Mouse (Mus musculus): ENCODE results near the gene Cdc42se2. TPM values are rescaled to one million over a fixed set of nuclear protein-coding genes. Genes with fewer than 3 reads are reported as not detected.

Cdc42se2 gene
- polyA plus RNA-seq, 1 experiment from 2014 or later = 72.1 TPM

DNA sequence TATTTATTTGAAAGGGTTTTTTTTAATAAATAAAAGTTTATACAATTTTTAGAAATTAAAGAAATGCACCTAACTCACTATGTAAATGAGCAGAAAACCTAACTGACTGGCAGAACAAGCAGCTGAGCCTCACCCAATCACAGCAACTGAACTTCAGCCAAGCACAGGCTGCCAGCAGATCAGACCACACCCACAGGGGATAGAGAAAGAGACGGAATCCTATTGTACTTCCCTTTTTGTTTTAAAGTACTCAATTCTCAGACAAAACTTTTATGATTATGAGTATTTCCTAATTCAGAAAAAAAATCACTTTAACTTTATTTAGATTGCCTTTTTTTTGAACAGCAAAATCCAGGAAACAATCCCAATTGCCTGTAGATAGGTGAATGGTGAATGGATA is 29.5 kb downstream of the Cdc42se2 start:
- Histone ChIP-seq H3K9ac (ENCODE audit: low read depth, low read length) (no peak overlapping the region), H3K4me3 (ENCODE audit: low read depth, low read length) (no peak overlapping the region), H3K27me3 (replicated peaks; ENCODE audit: control insufficient read depth, insufficient read depth, low read length) (no peaks in the 10 kb centered on the region), H3K4me1 (ENCODE audit: control insufficient read depth, insufficient read depth, low read length) (0 out of 2 replicates have a peak, but pooled peaks cover 3% of the 10 kb centered on the region), H3K4me2 (ENCODE audit: low read depth, low read length) (no peak overlapping the region), H3K27ac (replicated peaks; ENCODE audit: low read depth, low read length) (no peak overlapping the region), H3K9me3 (ENCODE audit: control insufficient read depth, low read length) (no peaks in the 10 kb centered on the region), H3K36me3 (ENCODE audit: control insufficient read depth, insufficient read depth, low read length) (peaks cover 17% of the 10 kb centered on the region)
- 43% methylated on average over 1 of the region's 1 CpGs for WGBS
- DNase-seq (ENCODE audit: low spot score) (peak; percentile 53), ATAC-seq (ENCODE audit: low read depth) (no peak)

DNA sequence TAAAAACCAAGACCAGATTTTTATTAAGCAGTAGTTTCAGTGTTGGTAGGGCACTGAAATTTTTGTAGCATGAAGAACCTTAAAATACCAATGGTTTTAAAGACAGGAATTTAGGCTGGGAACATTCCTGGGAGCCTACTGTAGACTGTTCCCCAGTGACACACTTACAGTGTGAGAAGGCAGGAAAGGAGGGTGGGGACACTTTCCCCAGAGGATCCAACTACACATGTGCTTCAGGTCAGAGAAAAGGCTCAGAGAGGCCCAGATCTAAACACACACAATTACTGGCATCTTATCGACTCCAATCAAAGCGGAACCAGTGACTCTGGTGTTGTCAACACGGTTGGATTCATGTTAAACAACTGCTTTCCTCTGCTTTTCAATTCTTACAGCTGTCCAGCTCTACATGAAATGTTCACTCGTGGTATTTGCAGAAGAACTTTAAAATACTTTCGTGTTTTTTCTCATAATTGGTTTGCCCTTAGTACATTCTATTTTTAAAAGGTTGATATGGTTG is 32.3 kb downstream of the Cdc42se2 start:
- DNase-seq (ENCODE audit: low spot score) (no peak), ATAC-seq (ENCODE audit: low read depth) (no peak)
- WGBS = 77% methylated on average over 5 of the region's 5 CpGs
- H3K4me3 ChIP-seq (ENCODE audit: low read depth, low read length) = no peak overlapping the region
- H3K9ac ChIP-seq (ENCODE audit: low read depth, low read length) = no peak overlapping the region
- peaks cover 18% of the 10 kb centered on the region for H3K36me3 ChIP-seq (ENCODE audit: control insufficient read depth, insufficient read depth, low read length)
- H3K4me1 ChIP-seq (ENCODE audit: control insufficient read depth, insufficient read depth, low read length) = no peaks in the 10 kb centered on the region
- H3K4me2 ChIP-seq (ENCODE audit: low read depth, low read length) = no peak overlapping the region
- H3K27me3 ChIP-seq (replicated peaks; ENCODE audit: control insufficient read depth, insufficient read depth, low read length) = no peaks in the 10 kb centered on the region
- no peak overlapping the region for H3K27ac ChIP-seq (replicated peaks; ENCODE audit: low read depth, low read length)
- no peaks in the 10 kb centered on the region for H3K9me3 ChIP-seq (ENCODE audit: control insufficient read depth, low read length)

DNA sequence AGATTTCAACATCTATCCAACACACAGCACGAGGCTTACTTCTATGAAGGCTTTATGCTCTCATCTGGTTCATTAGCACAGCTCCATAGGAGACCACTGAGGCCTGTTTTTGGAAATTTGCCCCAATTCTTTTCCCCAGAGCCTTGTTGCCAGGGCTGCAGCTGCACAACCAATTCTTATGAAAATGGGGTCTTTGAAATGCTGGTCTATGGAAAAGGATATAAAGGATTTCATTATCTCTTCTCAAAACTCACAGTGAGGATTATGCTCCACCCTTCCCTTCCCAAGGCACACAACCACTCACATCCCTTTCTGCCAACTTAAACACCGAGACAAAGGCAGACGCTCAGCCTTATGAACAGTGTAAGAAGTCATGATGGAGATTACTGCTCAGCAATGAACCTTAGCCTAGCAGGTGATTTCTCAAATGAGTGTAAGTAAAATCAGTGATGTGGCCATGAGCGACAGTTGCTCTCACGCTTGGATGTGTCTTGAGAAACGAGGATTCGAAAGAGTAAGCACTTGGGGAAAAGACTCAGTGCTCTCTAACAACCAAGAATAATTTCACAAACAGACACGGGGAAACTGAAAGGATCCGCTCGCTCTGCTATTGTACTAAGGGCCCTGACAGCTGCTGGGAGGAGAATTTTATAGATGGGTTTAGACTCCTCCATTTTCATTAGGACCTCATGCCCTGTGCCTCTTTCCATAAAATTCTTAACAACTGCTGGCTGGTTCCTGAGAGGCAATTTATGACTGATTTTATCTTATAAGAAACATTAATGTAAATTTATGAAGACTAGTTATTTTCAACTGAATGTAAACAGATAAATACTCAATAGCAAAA is 33.0 kb downstream of the Cdc42se2 start:
- H3K4me1 ChIP-seq (ENCODE audit: control insufficient read depth, insufficient read depth, low read length) = no peaks in the 10 kb centered on the region
- no peaks in the 10 kb centered on the region for H3K9me3 ChIP-seq (ENCODE audit: control insufficient read depth, low read length)
- H3K27me3 ChIP-seq (replicated peaks; ENCODE audit: control insufficient read depth, insufficient read depth, low read length) = no peaks in the 10 kb centered on the region
- no peak overlapping the region for H3K4me3 ChIP-seq (ENCODE audit: low read depth, low read length)
- H3K9ac ChIP-seq (ENCODE audit: low read depth, low read length) = no peak overlapping the region
- ATAC-seq (ENCODE audit: low read depth) (peak; percentile 44; the same call in 1 of the 2 replicates), DNase-seq (ENCODE audit: low spot score) (peak; percentile 31)
- no peak overlapping the region for H3K4me2 ChIP-seq (ENCODE audit: low read depth, low read length)
- no peak overlapping the region for H3K27ac ChIP-seq (replicated peaks; ENCODE audit: low read depth, low read length)
- 84% methylated on average over 10 of the region's 10 CpGs for WGBS
- H3K36me3 ChIP-seq (ENCODE audit: control insufficient read depth, insufficient read depth, low read length) = peaks cover 21% of the 10 kb centered on the region

DNA sequence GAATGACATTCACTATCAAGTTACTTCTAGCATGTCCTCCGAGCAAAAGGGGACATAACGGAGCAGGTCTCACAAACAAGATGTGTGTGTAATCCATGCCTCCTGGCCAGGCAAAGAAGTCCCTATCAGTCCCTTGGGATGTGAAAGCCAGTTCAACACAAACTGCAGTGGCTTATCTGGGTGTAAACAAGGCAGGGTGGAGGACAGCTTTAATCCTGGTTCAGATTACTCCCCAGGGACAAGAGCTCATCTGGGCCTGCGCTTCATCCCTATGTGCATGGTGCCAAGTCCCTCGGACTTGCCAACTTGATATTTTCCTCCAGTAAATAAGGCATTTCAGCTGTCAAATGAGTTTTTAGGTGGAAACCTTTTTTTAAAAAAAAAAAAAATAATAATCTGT is 36.0 kb downstream of the Cdc42se2 start:
- DNase-seq (ENCODE audit: low spot score) = peak; percentile 27
- Histone ChIP-seq H3K27ac (replicated peaks; ENCODE audit: low read depth, low read length) (no peak overlapping the region), H3K36me3 (ENCODE audit: control insufficient read depth, insufficient read depth, low read length) (peaks cover 27% of the 10 kb centered on the region), H3K4me2 (ENCODE audit: low read depth, low read length) (no peak overlapping the region), H3K4me1 (ENCODE audit: control insufficient read depth, insufficient read depth, low read length) (no peaks in the 10 kb centered on the region), H3K9me3 (ENCODE audit: control insufficient read depth, low read length) (no peaks in the 10 kb centered on the region), H3K9ac (ENCODE audit: low read depth, low read length) (no peak overlapping the region), H3K27me3 (replicated peaks; ENCODE audit: control insufficient read depth, insufficient read depth, low read length) (no peaks in the 10 kb centered on the region), H3K4me3 (ENCODE audit: low read depth, low read length) (no peak overlapping the region)
- no peak; the same call in 1 of the 2 replicates for ATAC-seq (ENCODE audit: low read depth)
- 63% methylated on average over 4 of the region's 4 CpGs for WGBS

DNA sequence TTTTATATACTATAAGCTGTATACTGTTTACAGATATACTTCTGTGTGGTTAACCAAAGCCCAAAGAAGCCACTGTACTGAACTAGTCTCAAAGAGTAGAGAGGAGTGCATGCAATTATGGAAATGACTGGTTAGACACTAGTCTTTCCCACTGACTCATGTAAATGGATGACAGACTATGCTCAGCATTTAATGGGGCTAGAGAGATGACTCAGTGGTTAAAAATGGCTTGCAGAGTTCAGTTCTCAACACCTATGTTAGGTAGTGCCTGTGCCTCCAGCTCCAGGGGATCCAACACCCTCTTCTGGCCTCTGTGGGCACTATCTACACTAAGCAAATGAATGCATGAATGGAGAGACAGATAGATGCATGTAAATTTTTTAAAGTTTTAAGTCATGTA is 38.6 kb downstream of the Cdc42se2 start:
- DNase-seq (ENCODE audit: low spot score) (peak; percentile 9), ATAC-seq (ENCODE audit: low read depth) (no peak)
- H3K9ac ChIP-seq (ENCODE audit: low read depth, low read length) = no peak overlapping the region

DNA sequence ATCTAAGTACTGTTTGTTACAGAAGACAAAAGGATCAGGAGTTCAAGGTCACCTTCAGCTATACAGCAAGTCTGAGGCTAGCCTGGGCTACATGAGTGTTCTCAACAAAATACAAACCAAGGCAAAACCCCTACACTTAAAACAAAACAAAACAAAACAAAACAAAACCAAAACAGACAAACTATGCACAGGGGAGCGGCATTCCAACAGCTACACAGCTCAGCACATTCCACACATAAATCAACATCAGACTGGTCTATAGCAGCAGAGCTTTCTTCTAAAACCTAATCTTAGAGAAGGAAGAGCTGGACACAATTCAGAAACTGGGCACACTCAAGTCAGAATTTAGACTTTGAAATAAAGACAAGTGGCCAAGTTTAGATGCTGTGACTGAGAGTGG is 43.2 kb downstream of the Cdc42se2 start:
- Histone ChIP-seq H3K27ac (replicated peaks; ENCODE audit: low read depth, low read length) (no peak overlapping the region), H3K36me3 (ENCODE audit: control insufficient read depth, insufficient read depth, low read length) (peaks cover 20% of the 10 kb centered on the region), H3K4me1 (ENCODE audit: control insufficient read depth, insufficient read depth, low read length) (no peaks in the 10 kb centered on the region), H3K4me2 (ENCODE audit: low read depth, low read length) (no peak overlapping the region), H3K4me3 (ENCODE audit: low read depth, low read length) (no peak overlapping the region), H3K9me3 (ENCODE audit: control insufficient read depth, low read length) (no peaks in the 10 kb centered on the region), H3K27me3 (replicated peaks; ENCODE audit: control insufficient read depth, insufficient read depth, low read length) (no peaks in the 10 kb centered on the region), H3K9ac (ENCODE audit: low read depth, low read length) (no peak overlapping the region)
- no peak for DNase-seq (ENCODE audit: low spot score)
- 75% methylated on average over 1 of the region's 1 CpGs for WGBS
- ATAC-seq (ENCODE audit: low read depth) = no peak

More for the DNA sequence above, 38.6 kb downstream of the Cdc42se2 start:
- Histone ChIP-seq H3K4me2 (ENCODE audit: low read depth, low read length) (no peak overlapping the region), H3K27ac (replicated peaks; ENCODE audit: low read depth, low read length) (no peak overlapping the region), H3K27me3 (replicated peaks; ENCODE audit: control insufficient read depth, insufficient read depth, low read length) (no peaks in the 10 kb centered on the region), H3K36me3 (ENCODE audit: control insufficient read depth, insufficient read depth, low read length) (peaks cover 22% of the 10 kb centered on the region), H3K4me1 (ENCODE audit: control insufficient read depth, insufficient read depth, low read length) (no peaks in the 10 kb centered on the region), H3K4me3 (ENCODE audit: low read depth, low read length) (no peak overlapping the region), H3K9me3 (ENCODE audit: control insufficient read depth, low read length) (no peaks in the 10 kb centered on the region)

DNA sequence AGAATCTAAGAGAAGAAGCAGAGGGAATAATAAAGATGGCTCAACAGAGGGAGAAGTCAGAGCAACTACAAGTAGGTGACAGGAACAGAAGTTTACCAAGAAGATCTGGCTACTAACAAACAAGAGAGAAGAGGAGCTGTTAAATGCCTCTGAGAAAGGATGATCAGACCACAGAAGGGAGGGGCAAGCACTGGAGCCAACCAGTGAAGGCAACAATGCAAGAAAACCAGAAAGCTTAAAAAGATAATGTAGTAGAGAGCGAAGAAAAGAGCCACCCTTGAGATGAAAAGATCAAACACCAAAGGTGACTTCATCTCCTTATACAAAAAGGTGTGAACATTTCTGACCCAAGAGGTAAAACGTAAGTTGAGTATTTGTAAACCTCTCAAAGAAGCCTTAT is 46.1 kb downstream of the Cdc42se2 start:
- Histone ChIP-seq H3K27me3 (replicated peaks; ENCODE audit: control insufficient read depth, insufficient read depth, low read length) (no peaks in the 10 kb centered on the region), H3K4me1 (ENCODE audit: control insufficient read depth, insufficient read depth, low read length) (no peaks in the 10 kb centered on the region), H3K4me2 (ENCODE audit: low read depth, low read length) (no peak overlapping the region), H3K36me3 (ENCODE audit: control insufficient read depth, insufficient read depth, low read length) (peaks cover 35% of the 10 kb centered on the region), H3K27ac (replicated peaks; ENCODE audit: low read depth, low read length) (no peak overlapping the region), H3K9ac (ENCODE audit: low read depth, low read length) (no peak overlapping the region), H3K9me3 (ENCODE audit: control insufficient read depth, low read length) (no peaks in the 10 kb centered on the region), H3K4me3 (ENCODE audit: low read depth, low read length) (no peak overlapping the region)
- WGBS = 94% methylated on average over 2 of the region's 2 CpGs
- DNase-seq (ENCODE audit: low spot score) (no peak), ATAC-seq (ENCODE audit: low read depth) (no peak)

DNA sequence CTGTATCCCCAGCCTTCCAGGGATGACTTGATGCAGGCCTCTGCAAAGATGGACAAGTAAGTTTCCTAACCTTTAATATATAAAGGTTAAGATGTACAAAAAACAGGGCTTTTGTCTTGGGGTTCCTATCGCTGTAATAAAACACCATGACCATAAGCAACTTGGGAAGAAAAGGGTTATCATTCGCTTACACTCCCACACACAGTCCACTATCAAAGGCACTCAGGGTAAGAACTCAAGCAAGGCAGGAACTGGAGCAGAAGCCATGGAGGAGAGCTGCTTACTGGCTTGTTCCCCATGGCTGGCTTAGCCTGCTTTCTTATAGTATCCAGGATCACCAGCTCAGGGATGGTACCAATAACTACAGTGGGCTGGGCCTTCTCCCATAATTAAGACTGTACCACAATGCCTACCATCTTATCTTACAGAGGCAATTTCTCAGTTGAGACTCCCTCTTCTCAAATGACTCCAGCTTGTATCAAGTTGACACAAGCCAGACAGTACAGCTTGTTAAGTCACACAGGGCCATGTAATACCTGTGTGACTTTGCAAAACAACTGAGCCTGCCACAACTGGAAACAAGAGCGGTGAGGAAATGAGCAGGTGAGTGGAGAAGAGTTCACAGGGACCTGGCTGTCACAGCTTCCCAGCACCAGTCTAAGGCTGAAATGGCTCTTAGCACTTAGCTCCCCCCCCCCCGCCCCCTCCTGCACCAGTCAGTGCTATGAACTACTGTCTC is 48.3 kb downstream of the Cdc42se2 start:
- DNase-seq (ENCODE audit: low spot score) (no peak), ATAC-seq (ENCODE audit: low read depth) (no peak)
- H3K36me3 ChIP-seq (ENCODE audit: control insufficient read depth, insufficient read depth, low read length) = peaks cover 44% of the 10 kb centered on the region
- no peak overlapping the region for H3K4me3 ChIP-seq (ENCODE audit: low read depth, low read length)
- no peaks in the 10 kb centered on the region for H3K9me3 ChIP-seq (ENCODE audit: control insufficient read depth, low read length)
- 93% methylated on average over 4 of the region's 4 CpGs for WGBS
- no peak overlapping the region for H3K4me2 ChIP-seq (ENCODE audit: low read depth, low read length)
- no peak overlapping the region for H3K9ac ChIP-seq (ENCODE audit: low read depth, low read length)
- H3K4me1 ChIP-seq (ENCODE audit: control insufficient read depth, insufficient read depth, low read length) = no peaks in the 10 kb centered on the region
- H3K27ac ChIP-seq (replicated peaks; ENCODE audit: low read depth, low read length) = no peak overlapping the region
- no peaks in the 10 kb centered on the region for H3K27me3 ChIP-seq (replicated peaks; ENCODE audit: control insufficient read depth, insufficient read depth, low read length)

Measured in embryonic facial prominence, embryonic 14.5 days (tissue).